Mouse (Mus musculus): Measurements from ENCODE around the gene Exoc6.

- TF ChIP-seq CTCF (IDR thresholded peaks at IDR 0.05; ENCODE audit: control insufficient read depth, insufficient read depth, insufficient read length) (no peak), USF1 (IDR thresholded peaks at IDR 0.05; ENCODE audit: low read depth) (no peak), MAX (IDR thresholded peaks at IDR 0.05) (no peak), MYOD1 (IDR thresholded peaks at IDR 0.05; ENCODE audit: control insufficient read depth, insufficient read length, low read depth) (no peak), MYOG (IDR thresholded peaks at IDR 0.05; ENCODE audit: control insufficient read depth, extremely low read depth, insufficient read length) (no peak)
These were observed 119.3 kb downstream of the Exoc6 start for GRCm38 (mm10) chr19:37669486-37669885.
